In the genomic region with DNA sequence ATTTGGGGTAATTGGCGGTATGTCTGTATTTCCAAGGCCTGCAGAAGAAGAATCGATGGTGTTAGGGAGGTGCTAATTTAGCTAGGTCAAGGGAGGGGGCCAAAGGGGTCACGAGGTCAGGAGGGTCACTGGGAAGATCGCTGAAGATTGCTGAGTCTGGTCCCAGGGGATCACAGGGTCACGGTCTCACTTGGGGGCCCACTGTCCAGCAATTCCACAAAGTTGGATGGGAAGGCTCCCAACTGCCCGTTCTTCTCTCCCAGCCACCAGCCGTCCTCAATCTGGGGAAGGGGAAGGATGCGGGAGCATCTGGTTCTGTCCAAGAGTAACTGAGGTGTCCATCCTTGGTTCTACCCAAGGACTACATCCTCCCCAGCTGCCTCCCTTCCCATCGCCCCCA, we compare ENCODE assay signal across 8 mouse cellular contexts. TPM values are rescaled to one million over a fixed set of nuclear protein-coding genes. Genes with fewer than 3 reads are reported as not detected.
DNase-seq lines count a peak whose midpoint lies in the region; ATAC-seq and TF ChIP-seq lines count a peak whose summit lies in the region.

No protein-coding gene starts in this region.

- peak overlapping the region; percentile 95 for H3K4me2 ChIP-seq in forebrain, embryonic 15.5 days (replicated peaks)
- H3K4me2 ChIP-seq in intestine, embryonic 16.5 days (ENCODE audit: low read depth, low read length), result peak overlapping the region; percentile 93
- H3K4me2 ChIP-seq in neural tube, embryonic 12.5 days (replicated peaks), result peak overlapping the region; percentile 99

- H3K9ac ChIP-seq in liver, adult 2 months (ENCODE audit: low read depth, low read length), result 0 out of 2 replicates have a peak overlapping the region, but pooled peaks have one; percentile 86
- H3K9ac ChIP-seq in forebrain, embryonic 15.5 days (replicated peaks), result no peak overlapping the region
- peak overlapping the region; percentile 90 for H3K9ac ChIP-seq in intestine, embryonic 16.5 days (ENCODE audit: low read depth, low read length)
- H3K9ac ChIP-seq in neural tube, embryonic 12.5 days, result 0 out of 2 replicates have a peak overlapping the region, but pooled peaks have one; percentile 70

- peaks cover 7% of the 10 kb centered on the region for H3K4me1 ChIP-seq in liver, adult 2 months (ENCODE audit: control insufficient read depth, insufficient read depth, low read length)
- peaks cover 13% of the 10 kb centered on the region for H3K4me1 ChIP-seq in forebrain, embryonic 15.5 days
- H3K4me1 ChIP-seq in intestine, embryonic 16.5 days (ENCODE audit: control insufficient read depth, insufficient read depth, low read length), result peaks cover 22% of the 10 kb centered on the region
- peaks cover 11% of the 10 kb centered on the region for H3K4me1 ChIP-seq in neural tube, embryonic 12.5 days

- H3K79me2 ChIP-seq in liver, adult 2 months (ENCODE audit: control insufficient read depth, insufficient read depth, low read length), result no peaks in the 10 kb centered on the region

- no peak for DNase-seq in liver, adult 2 months (ENCODE audit: extremely low read depth, low read depth, low spot score)
- no peak for DNase-seq in liver
- no peak for DNase-seq in adrenal gland, adult 18-20 months (ENCODE audit: low spot score in 2 of 2)
- no peak for DNase-seq in spleen, postnatal 36 days (ENCODE audit: low spot score in 2 of 2)
- no peak for DNase-seq in adrenal gland, postnatal 10 days

- no peak overlapping the region for H3K4me3 ChIP-seq in liver, adult 2 months (ENCODE audit: insufficient read depth, low read depth, low read length)
- H3K4me3 ChIP-seq in forebrain, embryonic 15.5 days, result peak overlapping the region; percentile 55; the same call in 1 of the 2 replicates
- peak overlapping the region; percentile 72 for H3K4me3 ChIP-seq in intestine, embryonic 16.5 days (ENCODE audit: low read length)
- no peak overlapping the region for H3K4me3 ChIP-seq in neural tube, embryonic 12.5 days

- H3K36me3 ChIP-seq in liver, adult 2 months (ENCODE audit: control insufficient read depth, insufficient read depth, low read length), result peaks cover 12% of the 10 kb centered on the region
- H3K36me3 ChIP-seq in forebrain, embryonic 15.5 days, result peaks cover 13% of the 10 kb centered on the region
- no peaks in the 10 kb centered on the region; the same call in 1 of the 2 replicates for H3K36me3 ChIP-seq in intestine, embryonic 16.5 days (ENCODE audit: control insufficient read depth, insufficient read depth, low read length)
- H3K36me3 ChIP-seq in neural tube, embryonic 12.5 days, result peaks cover 16% of the 10 kb centered on the region

- H3K9me3 ChIP-seq in forebrain, embryonic 15.5 days, result no peaks in the 10 kb centered on the region
- H3K9me3 ChIP-seq in intestine, embryonic 16.5 days (ENCODE audit: control insufficient read depth, low read length), result no peaks in the 10 kb centered on the region
- no peaks in the 10 kb centered on the region for H3K9me3 ChIP-seq in neural tube, embryonic 12.5 days

- TF ChIP-seq POLR2A in liver, adult 2 months (IDR thresholded peaks at IDR 0.05; ENCODE audit: extremely low read depth, insufficient read depth, low read length), result no peak

- 77% methylated on average over 9 of the region's 9 CpGs for WGBS in liver, adult 2 months
- 74% methylated on average over 9 of the region's 9 CpGs for WGBS in forebrain, embryonic 15.5 days
- WGBS in intestine, embryonic 16.5 days, result 66% methylated on average over 9 of the region's 9 CpGs
- 74% methylated on average over 9 of the region's 9 CpGs for WGBS in neural tube, embryonic 12.5 days

- no peaks in the 10 kb centered on the region for H3K27me3 ChIP-seq in liver, adult 2 months (ENCODE audit: control insufficient read depth, insufficient read depth, low read length)
- H3K27me3 ChIP-seq in forebrain, embryonic 15.5 days, result no peaks in the 10 kb centered on the region
- H3K27me3 ChIP-seq in intestine, embryonic 16.5 days (replicated peaks; ENCODE audit: control insufficient read depth, insufficient read depth, low read length), result no peaks in the 10 kb centered on the region
- H3K27me3 ChIP-seq in neural tube, embryonic 12.5 days (replicated peaks), result no peaks in the 10 kb centered on the region

- H3K27ac ChIP-seq in liver, adult 2 months (replicated peaks; ENCODE audit: insufficient read depth, low read depth, low read length), result no peak overlapping the region
- H3K27ac ChIP-seq in forebrain, embryonic 15.5 days (replicated peaks), result no peak overlapping the region
- peak overlapping the region; percentile 98 for H3K27ac ChIP-seq in intestine, embryonic 16.5 days (ENCODE audit: low read length)
- H3K27ac ChIP-seq in neural tube, embryonic 12.5 days, result no peak overlapping the region

- no peak for ATAC-seq in forebrain, embryonic 15.5 days (replicated peaks)
- ATAC-seq in intestine, embryonic 16.5 days, result no peak
- no peak; the same call in 1 of the 2 replicates for ATAC-seq in neural tube, embryonic 12.5 days (ENCODE audit: low FRiP score, low read depth)

- TF ChIP-seq CTCF in liver, adult 2 months (IDR thresholded peaks at IDR 0.05; ENCODE audit: low read depth, low read length), result no peak

RNA-seq across cellular contexts. Expression of gene Sh3d21, which starts 1.3 kb away (rescaled TPM):
- 0.54 and 0.65 TPM in 2 replicates for total RNA-seq in liver, adult 2 months (2014; rRNA removed)
- polyA plus RNA-seq in liver, adult 2 months (2012; rRNA removed), result 0.26 and 0.55 TPM in 2 replicates
- 0.86 and 0.88 TPM in 2 replicates for polyA plus RNA-seq in forebrain, embryonic 15.5 days (2015; fragmentation: Nextera tagmentation; extraction: Ambion mirVana)
- 13.2 and 13.9 TPM in 2 replicates for polyA plus RNA-seq in intestine, embryonic 16.5 days (2015; fragmentation: Nextera tagmentation; extraction: Ambion mirVana)
- polyA plus RNA-seq in neural tube, embryonic 12.5 days (2016; fragmentation: Nextera tagmentation; extraction: Ambion mirVana), result 2.0 and 2.1 TPM in 2 replicates
- 1 to 10 TPM; 2.8 to 2.9 TPM for total RNA-seq in adrenal gland, adult 18-20 months (2021)
- 1 to 10 TPM; 3.3 to 3.9 TPM for total RNA-seq in adrenal gland, postnatal 10 days (2021)

RNA-seq across cellular contexts. Expression of gene Eva1b, which starts 14.4 kb away (rescaled TPM):
- total RNA-seq in liver, adult 2 months (2014; rRNA removed), result 8.0 and 9.5 TPM in 2 replicates
- polyA plus RNA-seq in liver, adult 2 months (2012; rRNA removed), result 15.8 and 18.1 TPM in 2 replicates
- 9.2 and 10.1 TPM in 2 replicates for polyA plus RNA-seq in forebrain, embryonic 15.5 days (2015; fragmentation: Nextera tagmentation; extraction: Ambion mirVana)
- 34.7 and 35.4 TPM in 2 replicates for polyA plus RNA-seq in intestine, embryonic 16.5 days (2015; fragmentation: Nextera tagmentation; extraction: Ambion mirVana)
- 28.7 and 33.5 TPM in 2 replicates for polyA plus RNA-seq in neural tube, embryonic 12.5 days (2016; fragmentation: Nextera tagmentation; extraction: Ambion mirVana)
- total RNA-seq in adrenal gland, adult 18-20 months (2021), result 10 to 100 TPM; 13.3 to 13.8 TPM
- total RNA-seq in adrenal gland, postnatal 10 days (2021), result 10 to 100 TPM; 36.3 to 41.2 TPM

RNA-seq across cellular contexts. Expression of gene Thrap3, which starts 40.6 kb away (rescaled TPM):
- total RNA-seq in liver, adult 2 months (2014; rRNA removed), result 74.3 and 78.6 TPM in 2 replicates
- 25.6 and 29.1 TPM in 2 replicates for polyA plus RNA-seq in liver, adult 2 months (2012; rRNA removed)
- polyA plus RNA-seq in forebrain, embryonic 15.5 days (2015; fragmentation: Nextera tagmentation; extraction: Ambion mirVana), result 179 and 185 TPM in 2 replicates
- 132 and 141 TPM in 2 replicates for polyA plus RNA-seq in intestine, embryonic 16.5 days (2015; fragmentation: Nextera tagmentation; extraction: Ambion mirVana)
- polyA plus RNA-seq in neural tube, embryonic 12.5 days (2016; fragmentation: Nextera tagmentation; extraction: Ambion mirVana), result 236 and 241 TPM in 2 replicates
- 100 to 1,000 TPM; 142 to 182 TPM for total RNA-seq in adrenal gland, adult 18-20 months (2021)
- total RNA-seq in adrenal gland, postnatal 10 days (2021), result 100 to 1,000 TPM; 177 to 229 TPM

RNA-seq across cellular contexts. Expression of gene Stk40, which starts 58.2 kb away (rescaled TPM):
- total RNA-seq in liver, adult 2 months (2014; rRNA removed), result 6.5 and 10.8 TPM in 2 replicates
- 22.5 and 22.9 TPM in 2 replicates for polyA plus RNA-seq in liver, adult 2 months (2012; rRNA removed)
- 35.3 and 35.4 TPM in 2 replicates for polyA plus RNA-seq in forebrain, embryonic 15.5 days (2015; fragmentation: Nextera tagmentation; extraction: Ambion mirVana)
- 26.1 and 28.5 TPM in 2 replicates for polyA plus RNA-seq in intestine, embryonic 16.5 days (2015; fragmentation: Nextera tagmentation; extraction: Ambion mirVana)
- 46.2 and 49.4 TPM in 2 replicates for polyA plus RNA-seq in neural tube, embryonic 12.5 days (2016; fragmentation: Nextera tagmentation; extraction: Ambion mirVana)
- total RNA-seq in adrenal gland, adult 18-20 months (2021), result 10 to 100 TPM; 63.0 to 77.6 TPM
- 10 to 100 TPM; 48.4 to 53.0 TPM for total RNA-seq in adrenal gland, postnatal 10 days (2021)

Comparison
In these comparisons a context has a peak if more than half of its experiments do, and no peak if none do; other contexts are left out.
1. H3K4me3 ChIP-seq: peak in forebrain, embryonic 15.5 days (single experiment) and intestine, embryonic 16.5 days (single experiment); none in liver, adult 2 months (single experiment) and neural tube, embryonic 12.5 days (single experiment).
2. Peak in every context shown above with its lines, with median percentiles within 50 percentile points of each other: H3K4me2 ChIP-seq.